Mouse (Mus musculus): ENCODE measurements around the gene Tns1. TPM values are rescaled to one million over a fixed set of nuclear protein-coding genes. Genes with fewer than 3 reads are reported as not detected.

Tns1 gene
- polyA plus RNA-seq, 1 experiment from 2014 or later, result 20.3 TPM

DNA sequence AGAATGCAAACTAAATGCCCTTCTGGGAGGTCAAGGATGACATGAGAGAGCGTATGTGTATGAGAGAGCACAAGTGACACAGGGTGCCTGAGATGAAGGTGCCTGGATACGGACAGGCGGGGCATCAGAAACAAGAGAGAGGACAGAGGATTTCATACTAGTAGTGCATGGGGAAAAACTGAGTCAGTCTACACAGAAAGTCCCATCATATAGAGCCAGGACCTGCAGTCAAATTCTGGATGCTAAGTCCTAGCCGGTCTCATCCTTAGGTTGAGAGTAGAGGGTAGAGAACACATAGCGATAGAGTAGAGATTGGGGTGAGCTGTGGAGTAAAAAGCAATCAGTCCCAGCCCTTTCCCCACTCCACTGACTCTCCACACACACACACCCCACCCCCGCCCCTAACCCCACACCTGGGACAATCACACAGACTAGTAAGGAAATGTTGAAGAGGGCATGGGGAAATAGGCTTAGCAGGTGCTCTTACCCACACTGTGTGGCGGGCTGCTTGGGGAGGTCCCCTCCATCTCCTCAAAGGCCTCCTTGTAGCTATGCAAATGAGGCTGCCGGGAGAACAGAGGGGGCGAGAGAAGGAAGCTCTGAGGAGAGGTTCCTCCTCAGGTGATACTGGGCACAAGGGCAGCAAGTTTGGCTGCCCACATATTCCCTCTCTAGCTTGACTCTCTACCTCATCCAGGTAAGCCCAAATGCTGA is 183.6 kb downstream of the Tns1 start:
- no peak overlapping the region for H3K4me2 ChIP-seq
- H3K36me3 ChIP-seq (replicated peaks), result 0 out of 2 replicates have a peak, but pooled peaks cover 19% of the 10 kb centered on the region
- H3K9me3 ChIP-seq (replicated peaks), result no peaks in the 10 kb centered on the region
- no peak overlapping the region for H3K27ac ChIP-seq (replicated peaks)
- peaks cover 11% of the 10 kb centered on the region; the same call in 1 of the 2 replicates for H3K4me1 ChIP-seq (replicated peaks)
- no peak overlapping the region for H3K4me3 ChIP-seq (replicated peaks)
- no peak for ATAC-seq (ENCODE audit: insufficient read depth)
- H3K9ac ChIP-seq, result no peak overlapping the region
- WGBS (ENCODE audit: insufficient replicate concordance), result 73% methylated on average over 9 of the region's 9 CpGs
- H3K27me3 ChIP-seq, result no peaks in the 10 kb centered on the region

DNA sequence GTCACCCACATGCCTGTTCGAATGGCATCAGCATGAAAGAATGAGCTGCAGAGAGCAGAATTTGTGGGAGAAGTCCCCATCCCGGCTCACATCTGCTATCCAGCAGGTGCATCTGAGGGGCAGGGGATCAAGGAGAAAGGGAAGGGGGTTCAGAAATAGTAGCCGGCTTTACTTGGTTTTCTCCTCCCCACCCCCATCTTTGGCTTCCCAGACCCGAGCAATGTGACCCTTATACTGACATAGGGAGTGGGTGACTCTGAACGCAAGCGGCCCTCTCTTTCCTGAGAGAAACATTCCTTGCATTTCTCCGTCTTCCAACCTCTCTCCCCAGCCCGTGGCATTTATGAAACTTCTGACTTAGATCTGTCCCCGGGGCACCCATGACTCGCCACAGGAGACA is 185.7 kb downstream of the Tns1 start:
- no peak overlapping the region for H3K4me2 ChIP-seq
- no peaks in the 10 kb centered on the region for H3K9me3 ChIP-seq (replicated peaks)
- H3K9ac ChIP-seq, result no peak overlapping the region
- H3K36me3 ChIP-seq (replicated peaks), result 0 out of 2 replicates have a peak, but pooled peaks cover 22% of the 10 kb centered on the region
- WGBS (ENCODE audit: insufficient replicate concordance), result 76% methylated on average over 10 of the region's 10 CpGs
- peaks cover 11% of the 10 kb centered on the region; the same call in 1 of the 2 replicates for H3K4me1 ChIP-seq (replicated peaks)
- H3K4me3 ChIP-seq (replicated peaks), result no peak overlapping the region
- no peaks in the 10 kb centered on the region for H3K27me3 ChIP-seq
- no peak overlapping the region for H3K27ac ChIP-seq (replicated peaks)
- no peak for ATAC-seq (ENCODE audit: insufficient read depth)

DNA sequence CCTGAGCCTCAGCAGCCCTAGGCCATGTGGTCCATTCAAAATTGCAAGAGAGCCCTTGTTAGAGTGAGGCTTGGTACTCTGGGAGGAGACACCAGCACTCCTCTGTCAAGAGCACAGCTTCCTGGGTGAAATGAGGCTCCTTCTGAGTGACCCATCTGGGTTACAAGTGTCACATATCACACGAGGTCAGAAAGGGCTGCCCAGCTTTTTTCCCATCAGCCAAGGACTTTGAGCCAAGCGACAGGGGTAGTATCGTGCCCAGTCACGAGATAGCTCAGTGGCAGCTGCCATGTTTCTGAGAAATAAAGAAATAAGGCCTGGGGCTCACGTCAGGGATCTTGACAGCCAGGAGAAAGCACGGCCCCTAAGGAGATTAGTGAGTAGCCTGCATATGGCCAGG is 186.4 kb downstream of the Tns1 start:
- 71% methylated on average over 6 of the region's 6 CpGs for WGBS (ENCODE audit: insufficient replicate concordance)
- Histone ChIP-seq H3K27me3 (no peaks in the 10 kb centered on the region), H3K9me3 (replicated peaks) (no peaks in the 10 kb centered on the region), H3K9ac (no peak overlapping the region), H3K4me1 (replicated peaks) (peaks cover 11% of the 10 kb centered on the region; the same call in 1 of the 2 replicates), H3K4me2 (no peak overlapping the region), H3K4me3 (replicated peaks) (no peak overlapping the region), H3K36me3 (replicated peaks) (0 out of 2 replicates have a peak, but pooled peaks cover 22% of the 10 kb centered on the region), H3K27ac (replicated peaks) (no peak overlapping the region)
- no peak for ATAC-seq (ENCODE audit: insufficient read depth)

GRCm38 (mm10) chr1:73936537-73936936 is 187.7 kb downstream of the Tns1 start:
- Histone ChIP-seq H3K9me3 (replicated peaks) (no peaks in the 10 kb centered on the region), H3K36me3 (replicated peaks) (0 out of 2 replicates have a peak, but pooled peaks cover 22% of the 10 kb centered on the region), H3K4me2 (no peak overlapping the region), H3K27ac (replicated peaks) (no peak overlapping the region), H3K27me3 (no peaks in the 10 kb centered on the region), H3K9ac (no peak overlapping the region), H3K4me1 (replicated peaks) (peaks cover 17% of the 10 kb centered on the region), H3K4me3 (replicated peaks) (no peak overlapping the region)
- 12% methylated on average over 3 of the region's 3 CpGs for WGBS (ENCODE audit: insufficient replicate concordance)
- no peak for ATAC-seq (ENCODE audit: insufficient read depth)

- Histone ChIP-seq H3K4me2 (no peak overlapping the region), H3K36me3 (replicated peaks) (0 out of 2 replicates have a peak, but pooled peaks cover 15% of the 10 kb centered on the region), H3K27me3 (no peaks in the 10 kb centered on the region), H3K9me3 (replicated peaks) (no peaks in the 10 kb centered on the region), H3K9ac (no peak overlapping the region), H3K4me3 (replicated peaks) (no peak overlapping the region), H3K27ac (replicated peaks) (no peak overlapping the region), H3K4me1 (replicated peaks) (peaks cover 17% of the 10 kb centered on the region)
- ATAC-seq (ENCODE audit: insufficient read depth), result no peak
- WGBS (ENCODE audit: insufficient replicate concordance), result 50% methylated on average over 4 of the region's 4 CpGs
These were observed 188.7 kb downstream of the Tns1 start for GRCm38 (mm10) chr1:73935442-73936080.

DNA sequence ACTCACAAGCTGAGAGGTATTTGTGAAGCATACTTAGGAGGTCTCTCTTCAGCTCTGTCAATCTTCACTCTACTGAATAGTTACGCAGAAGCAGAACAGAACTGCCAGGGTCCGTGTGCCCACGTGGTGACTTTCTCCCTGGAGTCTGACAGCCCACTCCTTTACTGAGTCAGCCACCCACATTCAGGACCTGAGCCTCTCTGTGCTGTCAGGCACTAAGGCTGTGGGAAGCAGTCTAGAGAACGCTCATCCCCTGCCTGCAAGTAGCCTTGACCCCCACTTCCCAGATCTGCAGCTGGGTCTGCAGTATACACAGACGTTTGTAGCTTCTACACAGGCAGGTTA is 191.1 kb downstream of the Tns1 start:
- no peaks in the 10 kb centered on the region for H3K9me3 ChIP-seq (replicated peaks)
- H3K27me3 ChIP-seq, result no peaks in the 10 kb centered on the region
- peaks cover 23% of the 10 kb centered on the region; the same call in 1 of the 2 replicates for H3K4me1 ChIP-seq (replicated peaks)
- no peak overlapping the region for H3K9ac ChIP-seq
- H3K36me3 ChIP-seq (replicated peaks), result 0 out of 2 replicates have a peak, but pooled peaks cover 12% of the 10 kb centered on the region
- no peak overlapping the region for H3K27ac ChIP-seq (replicated peaks)
- no peak for ATAC-seq (ENCODE audit: insufficient read depth)
- WGBS (ENCODE audit: insufficient replicate concordance), result 75% methylated on average over 5 of the region's 5 CpGs
- H3K4me3 ChIP-seq (replicated peaks), result no peak overlapping the region
- H3K4me2 ChIP-seq, result no peak overlapping the region

DNA sequence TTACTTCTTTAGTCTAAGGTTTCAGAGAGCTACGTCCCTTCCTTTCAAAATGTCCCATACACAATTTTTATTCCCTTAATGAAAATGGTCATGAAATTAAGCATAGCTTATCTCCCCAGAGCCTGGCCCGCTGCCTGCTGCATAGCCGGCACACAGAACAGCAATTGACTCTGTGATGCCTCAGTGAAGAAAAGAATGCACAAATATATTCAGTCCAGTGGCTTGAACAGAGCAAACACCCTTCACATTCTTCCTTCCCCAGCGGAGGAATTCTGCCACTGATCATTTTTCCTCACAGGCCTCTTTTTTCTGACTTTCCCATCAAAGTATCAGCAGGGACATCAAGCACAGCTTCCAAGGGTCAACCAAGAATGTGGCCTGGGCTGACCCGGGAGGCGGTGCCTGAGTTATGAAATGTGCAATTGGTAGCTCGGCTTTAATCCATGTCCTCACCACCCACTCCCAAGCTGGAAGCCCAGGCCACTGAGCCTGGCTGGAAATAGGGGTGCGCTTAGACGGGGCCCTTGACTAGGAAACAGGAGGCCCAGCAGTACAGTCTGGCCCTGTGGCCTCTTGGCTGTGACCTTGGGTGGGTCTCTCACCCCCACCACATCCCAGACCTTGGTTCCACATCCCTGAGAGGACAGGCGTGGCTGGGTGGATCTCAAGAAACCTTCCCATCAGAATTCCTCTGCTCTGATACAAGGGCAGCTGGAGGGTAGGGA is 191.7 kb downstream of the Tns1 start:
- Histone ChIP-seq H3K9me3 (replicated peaks) (no peaks in the 10 kb centered on the region), H3K9ac (no peak overlapping the region), H3K36me3 (replicated peaks) (peaks cover 15% of the 10 kb centered on the region), H3K27me3 (no peaks in the 10 kb centered on the region), H3K4me2 (no peak overlapping the region), H3K4me1 (replicated peaks) (peaks cover 23% of the 10 kb centered on the region; the same call in 1 of the 2 replicates), H3K4me3 (replicated peaks) (no peak overlapping the region), H3K27ac (replicated peaks) (no peak overlapping the region)
- WGBS (ENCODE audit: insufficient replicate concordance), result 75% methylated on average over 10 of the region's 10 CpGs
- no peak for ATAC-seq (ENCODE audit: insufficient read depth)

DNA sequence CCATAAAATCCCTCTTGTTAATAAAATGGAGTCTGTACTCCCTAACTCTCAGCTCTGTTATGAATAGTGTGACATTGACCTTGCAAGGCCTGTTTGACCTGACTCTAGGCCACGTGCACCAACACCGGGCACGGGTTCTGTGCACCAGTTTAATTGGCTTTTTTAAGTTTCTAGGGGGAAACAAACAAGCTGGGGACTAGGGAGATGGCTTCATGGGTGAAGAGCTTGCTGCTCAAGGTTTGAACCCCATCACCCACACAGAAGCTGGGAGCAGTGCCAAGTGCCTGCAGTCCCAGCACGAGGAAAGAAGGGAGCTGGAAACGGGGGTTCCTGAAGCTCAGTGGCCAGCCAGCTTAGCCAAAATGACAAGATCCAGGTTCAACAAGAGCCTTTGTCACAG is 192.4 kb downstream of the Tns1 start:
- Histone ChIP-seq H3K4me3 (replicated peaks) (no peak overlapping the region), H3K4me1 (replicated peaks) (peaks cover 23% of the 10 kb centered on the region; the same call in 1 of the 2 replicates), H3K4me2 (no peak overlapping the region), H3K36me3 (replicated peaks) (peaks cover 21% of the 10 kb centered on the region), H3K9ac (no peak overlapping the region), H3K9me3 (replicated peaks) (no peaks in the 10 kb centered on the region), H3K27ac (replicated peaks) (no peak overlapping the region), H3K27me3 (no peaks in the 10 kb centered on the region)
- no peak for ATAC-seq (ENCODE audit: insufficient read depth)
- WGBS (ENCODE audit: insufficient replicate concordance), result 73% methylated on average over 5 of the region's 5 CpGs

GRCm38 (mm10) chr1:73930411-73931134 is 193.7 kb downstream of the Tns1 start:
- Histone ChIP-seq H3K9ac (no peak overlapping the region), H3K36me3 (replicated peaks) (peaks cover 27% of the 10 kb centered on the region), H3K9me3 (replicated peaks) (no peaks in the 10 kb centered on the region), H3K4me1 (replicated peaks) (peaks cover 23% of the 10 kb centered on the region; the same call in 1 of the 2 replicates), H3K27me3 (no peaks in the 10 kb centered on the region), H3K27ac (replicated peaks) (no peak overlapping the region), H3K4me3 (replicated peaks) (no peak overlapping the region), H3K4me2 (no peak overlapping the region)
- ATAC-seq (ENCODE audit: insufficient read depth), result no peak
- 68% methylated on average over 8 of the region's 8 CpGs for whole genome bisulfite sequencing (ENCODE audit: insufficient replicate concordance)

DNA sequence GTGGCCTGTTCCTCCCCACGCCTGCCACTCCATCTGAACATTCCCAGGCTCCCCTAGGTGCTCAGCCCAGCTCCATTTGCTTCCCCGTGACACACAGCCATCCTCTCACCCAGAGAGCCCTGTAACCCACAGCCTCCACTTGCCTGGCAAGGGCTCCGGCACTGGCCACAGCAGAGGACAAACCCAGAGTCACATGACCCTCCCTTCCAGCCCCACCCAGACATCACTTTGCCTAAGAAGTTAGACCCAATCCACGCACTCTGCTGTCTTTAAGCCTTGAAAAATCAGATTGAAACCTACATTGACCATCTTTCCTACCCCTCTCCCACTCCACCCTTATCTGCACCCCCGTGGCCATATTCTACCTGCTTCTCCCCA is 194.3 kb downstream of the Tns1 start:
- peaks cover 23% of the 10 kb centered on the region; the same call in 1 of the 2 replicates for H3K4me1 ChIP-seq (replicated peaks)
- 71% methylated on average over 5 of the region's 5 CpGs for WGBS (ENCODE audit: insufficient replicate concordance)
- no peak overlapping the region for H3K4me2 ChIP-seq
- no peaks in the 10 kb centered on the region for H3K9me3 ChIP-seq (replicated peaks)
- no peak overlapping the region for H3K4me3 ChIP-seq (replicated peaks)
- no peaks in the 10 kb centered on the region for H3K27me3 ChIP-seq
- no peak overlapping the region for H3K9ac ChIP-seq
- peaks cover 31% of the 10 kb centered on the region for H3K36me3 ChIP-seq (replicated peaks)
- no peak overlapping the region for H3K27ac ChIP-seq (replicated peaks)
- no peak for ATAC-seq (ENCODE audit: insufficient read depth)

Data from liver, embryonic 15.5 days (tissue).